ENCODE assay signal across 9 mouse cellular contexts in genomic region chr9:47532215-47532865, GRCm38 (mm10). TPM values are rescaled to one million over a fixed set of nuclear protein-coding genes. Genes with fewer than 3 reads are reported as not detected.
DNase-seq lines count a peak whose midpoint lies in the region; ATAC-seq and TF ChIP-seq lines count a peak whose summit lies in the region.
"Had no signal": no experiment of that assay in that cellular context is flagged by ENCODE, and none has a peak within 500 bp of the region (broad histone marks: within the 10 kb centered on the region; RNA-seq: fewer than 3 reads in every experiment).

No protein-coding gene starts in this region.

- DNase-seq in layer of hippocampus, adult 11-12 months (ENCODE audit: low spot score), result peak; percentile 52
- DNase-seq in layer of hippocampus, adult 9-10 months (ENCODE audit: low spot score), result no peak
- peak; percentile 82 for DNase-seq in brain, embryonic 14.5 days (ENCODE audit: low read depth)
- peak; percentile 69 for DNase-seq in forebrain, embryonic 14.5 days (ENCODE audit: low spot score)
- peak; percentile 48 for DNase-seq in limb, embryonic 10.5 days (ENCODE audit: low spot score)
- peak; percentile 59 for DNase-seq in neural tube, embryonic 11.5 days (ENCODE audit: low spot score)
- DNase-seq in frontal cortex, postnatal 36 days (ENCODE audit: low spot score in 2 of 2), result no peak

- H3K4me2 ChIP-seq in forebrain, embryonic 14.5 days (ENCODE audit: low read length), result peak overlapping the region; percentile 88
- H3K4me2 ChIP-seq in neural tube, embryonic 11.5 days (ENCODE audit: low read depth), result peak overlapping the region; percentile 83

- no peaks in the 10 kb centered on the region for H3K27me3 ChIP-seq in forebrain, embryonic 14.5 days (replicated peaks; ENCODE audit: control insufficient read depth, insufficient read depth, low read length)
- H3K27me3 ChIP-seq in limb, embryonic 10.5 days (ENCODE audit: low read depth, poor library complexity, severe bottlenecking), result peaks cover 36% of the 10 kb centered on the region; the same call in 1 of the 2 replicates
- H3K27me3 ChIP-seq in neural tube, embryonic 11.5 days (ENCODE audit: control insufficient read depth, insufficient read depth, low read length), result no peaks in the 10 kb centered on the region
- H3K27me3 ChIP-seq: Patski had no signal

- 1% methylated on average over 20 of the region's 20 CpGs for WGBS in forebrain, embryonic 14.5 days
- WGBS in limb, embryonic 10.5 days, result 5% methylated on average over 20 of the region's 20 CpGs
- 4% methylated on average over 20 of the region's 20 CpGs for WGBS in neural tube, embryonic 11.5 days

- H3K4me1 ChIP-seq in forebrain, embryonic 14.5 days (ENCODE audit: control insufficient read depth, insufficient read depth, low read length), result peaks cover 31% of the 10 kb centered on the region
- H3K4me1 ChIP-seq in limb, embryonic 10.5 days, result peaks cover 43% of the 10 kb centered on the region
- peaks cover 11% of the 10 kb centered on the region for H3K4me1 ChIP-seq in neural tube, embryonic 11.5 days (ENCODE audit: control insufficient read depth, insufficient read depth, low read length)

- H3K9ac ChIP-seq in forebrain, embryonic 14.5 days (ENCODE audit: low read length), result peak overlapping the region; percentile 95
- H3K9ac ChIP-seq in neural tube, embryonic 11.5 days (ENCODE audit: low read length), result peak overlapping the region; percentile 89; the same call in 1 of the 2 replicates

- H3K27ac ChIP-seq in forebrain, embryonic 14.5 days (ENCODE audit: low read depth, low read length), result no peak overlapping the region; the same call in 1 of the 2 replicates
- H3K27ac ChIP-seq in limb, embryonic 10.5 days, result 0 out of 2 replicates have a peak overlapping the region, but pooled peaks have one; percentile 19
- no peak overlapping the region for H3K27ac ChIP-seq in neural tube, embryonic 11.5 days (ENCODE audit: low read depth, low read length)

- H3K36me3 ChIP-seq in forebrain, embryonic 14.5 days (ENCODE audit: control insufficient read depth, insufficient read depth, low read length), result 0 out of 2 replicates have a peak, but pooled peaks cover 5% of the 10 kb centered on the region
- H3K36me3 ChIP-seq in limb, embryonic 10.5 days, result no peaks in the 10 kb centered on the region
- H3K36me3 ChIP-seq in neural tube, embryonic 11.5 days (ENCODE audit: control insufficient read depth, insufficient read depth, low read length), result no peaks in the 10 kb centered on the region

- no peak for ATAC-seq in forebrain, embryonic 14.5 days
- ATAC-seq in neural tube, embryonic 11.5 days (ENCODE audit: insufficient read depth, low FRiP score, low TSS enrichment), result no peak
- ATAC-seq in erythroblast, adult 5-6 weeks (replicated peaks; ENCODE audit: low FRiP score, poor library complexity, severe bottlenecking), result no peak
- ATAC-seq: Patski had no signal

- no peaks in the 10 kb centered on the region for H3K9me3 ChIP-seq in forebrain, embryonic 14.5 days (replicated peaks; ENCODE audit: control insufficient read depth, low read length)
- H3K9me3 ChIP-seq in limb, embryonic 10.5 days (replicated peaks), result no peaks in the 10 kb centered on the region
- no peaks in the 10 kb centered on the region for H3K9me3 ChIP-seq in neural tube, embryonic 11.5 days (ENCODE audit: control insufficient read depth, low read length)

- no peak for TF ChIP-seq POLR2A in brain, embryonic 14.5 days (IDR thresholded peaks at IDR 0.05; ENCODE audit: borderline replicate concordance, extremely low read depth, insufficient read depth, insufficient read length, poor library complexity, severe bottlenecking)

- H3K4me3 ChIP-seq in forebrain, embryonic 14.5 days (ENCODE audit: low read depth, low read length), result peak overlapping the region; percentile 76
- H3K4me3 ChIP-seq in limb, embryonic 10.5 days, result peak overlapping the region; percentile 80
- peak overlapping the region; percentile 90 for H3K4me3 ChIP-seq in neural tube, embryonic 11.5 days (ENCODE audit: low read depth, low read length)

- TF ChIP-seq CTCF in brain, embryonic 14.5 days (IDR thresholded peaks at IDR 0.05; ENCODE audit: borderline replicate concordance, extremely low read depth, insufficient read depth, insufficient read length), result no peak

RNA-seq across cellular contexts. Expression of gene Cadm1, which starts 2.4 kb away (rescaled TPM):
- polyA plus RNA-seq in brain, embryonic 14.5 days (2012; rRNA removed), result 78.1 and 103 TPM in 2 replicates
- polyA plus RNA-seq in forebrain, embryonic 14.5 days (2014; fragmentation: Nextera tagmentation; extraction: Ambion mirVana), result 206 and 247 TPM in 2 replicates
- 49.1 and 51.3 TPM in 2 replicates for polyA plus RNA-seq in limb, embryonic 10.5 days (2016; fragmentation: Nextera tagmentation; extraction: Ambion mirVana)
- 174 and 190 TPM in 2 replicates for polyA plus RNA-seq in neural tube, embryonic 11.5 days (2014; fragmentation: Nextera tagmentation; extraction: Ambion mirVana)
- 2.9 and 6.0 TPM in 2 replicates for total RNA-seq in erythroblast, adult 5-6 weeks (2015; ENCODE audit: low replicate concordance)
- 0.70 and 0.85 TPM in 2 replicates for total RNA-seq in erythroblast, adult 5-6 weeks (2017; ENCODE audit: low replicate concordance)

Comparison
In these comparisons a context has a peak if more than half of its experiments do, and no peak if none do; other contexts are left out.
1. DNase-seq: peak in layer of hippocampus, adult 11-12 months (single experiment), brain, embryonic 14.5 days (single experiment), forebrain, embryonic 14.5 days (single experiment), limb, embryonic 10.5 days (single experiment) and neural tube, embryonic 11.5 days (single experiment); none in layer of hippocampus, adult 9-10 months (single experiment) and frontal cortex, postnatal 36 days (0 of 2).
2. Peak in every context shown above with its lines, with median percentiles within 50 percentile points of each other: H3K4me3 ChIP-seq.